Mouse (Mus musculus) neutrophil, adult 5-6 weeks (primary cell): ENCODE measurements around the gene Olfr881. TPM values are rescaled to one million over a fixed set of nuclear protein-coding genes. Genes with fewer than 3 reads are reported as not detected.

Source experiments
- ATAC-seq: fragments of 151-379, 151-347 bp; 2 replicates; pipeline ENCODE4 v1.8.0; 2017; ENCODE audit warnings: mild to moderate bottlenecking, moderate TSS enrichment; ENCODE audit not compliant: insufficient number of reproducible peaks, poor library complexity, low FRiP score, severe bottlenecking; ENCODE audit errors: extremely low read depth
- total RNA-seq: library from RNA; stranded (forward); fragments of 200-1000 nt; gene quantifications from 2 replicates; pipeline ENCODE4 v1.2.3, GENCODE M21; 2017

Gene Olfr881
- not detected in 2 replicates for total RNA-seq

DNA sequence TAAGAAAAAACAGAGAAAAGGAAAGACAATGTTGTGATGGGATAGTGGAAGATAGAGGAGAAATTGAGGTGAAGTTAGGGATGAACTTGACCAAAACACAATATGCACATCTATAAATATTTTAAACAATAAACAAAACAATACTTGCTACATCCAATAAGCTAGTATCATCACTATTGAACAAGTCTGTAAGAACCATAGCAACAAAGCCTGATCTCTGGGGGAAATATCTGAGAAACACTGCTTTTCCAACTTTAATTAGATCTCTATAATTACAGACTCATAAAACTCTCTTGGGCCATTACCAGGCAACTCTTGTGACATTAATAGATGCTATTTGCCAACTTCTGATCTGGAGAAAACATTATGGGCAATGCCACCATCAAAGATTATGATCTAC, at the start of gene Olfr881:
TSS of gene Olfr881 (plus strand) at position 301 of the 400 bp plus-strand sequence.
- no peak for ATAC-seq

DNA sequence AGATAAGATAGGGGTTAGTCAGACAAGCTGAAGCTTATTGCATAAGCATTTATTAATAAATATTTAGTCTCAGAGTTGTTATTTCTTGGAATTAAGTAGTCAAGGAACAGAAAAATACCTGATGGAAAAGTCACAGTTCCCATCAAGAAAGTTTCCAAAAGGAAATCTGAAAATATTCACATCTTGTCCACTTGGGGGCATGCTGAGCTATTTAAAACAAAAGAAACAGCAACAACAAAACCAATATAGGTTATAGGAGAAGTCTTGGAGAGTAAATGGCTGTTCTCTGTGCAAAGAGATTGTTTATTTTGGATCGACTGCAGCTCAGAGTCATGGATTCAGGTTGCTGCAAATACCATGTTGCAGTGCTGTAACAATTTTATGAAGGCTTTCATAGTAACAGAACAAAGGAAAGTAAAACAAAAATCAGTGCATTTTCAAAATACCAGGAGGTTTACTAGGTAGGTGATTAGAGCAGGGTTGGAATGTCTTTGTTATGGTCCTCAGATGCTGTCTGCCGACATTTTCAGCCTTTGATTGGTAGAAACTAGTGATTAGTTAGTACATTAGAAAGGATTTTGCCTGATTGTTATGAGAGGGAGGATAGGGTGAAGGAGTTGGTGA, 7.1 kb downstream of the Olfr881 start:
- ATAC-seq = no peak

DNA sequence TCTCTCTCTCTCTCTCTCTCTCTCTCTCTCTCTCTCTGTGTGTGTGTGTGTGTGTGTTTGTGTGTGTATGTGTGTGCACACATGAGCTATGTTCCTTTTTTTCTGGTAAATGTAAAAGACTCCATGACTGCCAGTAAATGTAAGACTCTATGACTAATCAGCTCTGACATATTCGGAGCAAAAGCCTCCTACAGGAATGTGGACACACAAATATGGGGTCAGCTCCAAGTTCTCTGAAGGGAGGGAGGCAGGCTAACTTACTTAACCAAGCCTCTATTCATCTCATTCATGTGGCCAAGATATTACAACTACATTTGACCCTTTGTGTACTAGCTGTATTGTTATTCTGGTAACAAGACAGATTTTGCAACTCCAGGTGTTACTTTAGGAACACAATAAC, 8.4 kb downstream of the Olfr881 start:
- ATAC-seq = no peak

DNA sequence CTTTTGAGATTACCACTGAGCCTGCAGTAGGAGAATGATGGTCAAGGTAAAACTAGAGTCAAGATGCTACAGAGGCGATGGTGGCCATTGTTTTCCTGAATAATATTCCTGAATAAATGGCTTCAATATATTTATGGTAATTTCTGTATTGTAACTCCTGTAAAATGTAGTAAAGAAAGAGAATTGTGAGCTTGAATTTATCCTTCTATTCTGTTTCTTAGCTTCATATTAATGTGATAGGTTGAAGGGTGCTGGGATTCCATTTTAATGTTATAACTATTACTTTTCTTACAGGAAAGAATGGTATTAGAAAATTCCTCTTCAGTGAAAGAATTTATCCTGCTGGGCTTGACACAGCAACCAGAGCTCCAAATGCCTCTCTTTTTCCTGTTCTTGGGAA, 33.9 kb downstream of the Olfr881 start, which contains the start of gene Olfr883:
TSS of gene Olfr883 (plus strand) at position 301 of the 400 bp plus-strand sequence.
- ATAC-seq = no peak

Other genes starting within 250 kb of the Olfr881 start
- not detected in 2 replicates for gene Olfr874, start 246.7 kb upstream of the Olfr881 start, total RNA-seq
- not detected in 2 replicates for gene Olfr875, start 220.0 kb upstream of the Olfr881 start, total RNA-seq
- gene Olfr876, start 188.8 kb upstream of the Olfr881 start, total RNA-seq = not detected in 2 replicates
- not detected in 2 replicates for gene Olfr877, start 137.6 kb upstream of the Olfr881 start, total RNA-seq
- 0.12 TPM in 1 of 2 replicates, not detected in the other for gene Olfr145, start 95.1 kb upstream of the Olfr881 start, total RNA-seq
- gene Olfr878, start 74.0 kb upstream of the Olfr881 start, total RNA-seq = 0.47 TPM in 1 of 2 replicates, not detected in the other
- gene Olfr883, start 34.0 kb downstream of the Olfr881 start, total RNA-seq = not detected in 2 replicates
- gene Olfr884, start 54.7 kb downstream of the Olfr881 start, total RNA-seq = not detected in 2 replicates
- not detected in 2 replicates for gene Olfr885, start 69.5 kb downstream of the Olfr881 start, total RNA-seq
- not detected in 2 replicates for gene Olfr887, start 92.2 kb downstream of the Olfr881 start, total RNA-seq
- gene Olfr888, start 116.3 kb downstream of the Olfr881 start, total RNA-seq = not detected in 2 replicates
- not detected in 2 replicates for gene Olfr889, start 123.4 kb downstream of the Olfr881 start, total RNA-seq
- 0.12 TPM in 1 of 2 replicates, not detected in the other for gene Olfr890, start 150.7 kb downstream of the Olfr881 start, total RNA-seq
- not detected in 2 replicates for gene Olfr891, start 189.0 kb downstream of the Olfr881 start, total RNA-seq
- 0.12 TPM in 1 of 2 replicates, not detected in the other for gene Olfr893, start 216.5 kb downstream of the Olfr881 start, total RNA-seq
- not detected in 2 replicates for gene Olfr894, start 226.2 kb downstream of the Olfr881 start, total RNA-seq